Mouse (Mus musculus) CH12.LX (cell line): ENCODE results near the gene Olfr665.

Experiments
- CTCF ChIP-seq, 2 experiments: IDR thresholded peaks in 1 of 2; conservative IDR thresholded peaks in 1 of 2; 2 replicates each; pipeline ENCODE4 v1.5.1; 2011 to 2012; ENCODE audit warnings: low read depth in 2 of 2, low read length in 2 of 2, improper control_type of control experiment in 1 of 2, inconsistent platforms in 1 of 2, mild to moderate bottlenecking in 1 of 2, moderate library complexity in 1 of 2
- E2F4 ChIP-seq: IDR thresholded peaks from 2 replicates; pipeline ENCODE4 v1.6.1; 2011; ENCODE audit warnings: low read depth, low read length, improper control_type of control experiment; ENCODE audit not compliant: insufficient replicate concordance
- JUND ChIP-seq: conservative IDR thresholded peaks from 2 replicates; pipeline ENCODE4 v1.6.1; 2011; ENCODE audit warnings: low read depth, low read length, improper control_type of control experiment
- NELFE ChIP-seq: IDR thresholded peaks from 2 replicates; pipeline ENCODE4 v1.6.1; 2011; ENCODE audit warnings: low read depth, low read length, improper control_type of control experiment
- POLR2A ChIP-seq: IDR thresholded peaks from 2 replicates; pipeline ENCODE4 v1.6.1; 2011; ENCODE audit warnings: low read depth, mild to moderate bottlenecking, improper control_type of control experiment, low read length
- TBP ChIP-seq: conservative IDR thresholded peaks from 2 replicates; pipeline ENCODE4 v1.6.1; 2011; ENCODE audit warnings: low read depth, low read length, improper control_type of control experiment

GRCm38 (mm10) chr7:104843731-104844287 is 34.0 kb upstream of the Olfr665 start:
- TF ChIP-seq NELFE = no peak
- no peak for TF ChIP-seq CTCF (conservative IDR thresholded peaks at IDR 0.05 in 1 of 2, IDR thresholded peaks at IDR 0.05 in 1 of 2; ENCODE audit: low read depth in 2 of 2, low read length in 2 of 2)
- TF ChIP-seq POLR2A = no peak
- TF ChIP-seq E2F4 = no peak
- no peak; the same call in 1 of the 2 replicates for TF ChIP-seq JUND
- no peak for TF ChIP-seq TBP
